Mouse (Mus musculus): Measurements from ENCODE around the gene Robo1. TPM values are rescaled to one million over a fixed set of nuclear protein-coding genes. Genes with fewer than 3 reads are reported as not detected.

The Robo1 gene
- total RNA-seq, 2 experiments from 2014 or later: 101 to 104 TPM

DNA sequence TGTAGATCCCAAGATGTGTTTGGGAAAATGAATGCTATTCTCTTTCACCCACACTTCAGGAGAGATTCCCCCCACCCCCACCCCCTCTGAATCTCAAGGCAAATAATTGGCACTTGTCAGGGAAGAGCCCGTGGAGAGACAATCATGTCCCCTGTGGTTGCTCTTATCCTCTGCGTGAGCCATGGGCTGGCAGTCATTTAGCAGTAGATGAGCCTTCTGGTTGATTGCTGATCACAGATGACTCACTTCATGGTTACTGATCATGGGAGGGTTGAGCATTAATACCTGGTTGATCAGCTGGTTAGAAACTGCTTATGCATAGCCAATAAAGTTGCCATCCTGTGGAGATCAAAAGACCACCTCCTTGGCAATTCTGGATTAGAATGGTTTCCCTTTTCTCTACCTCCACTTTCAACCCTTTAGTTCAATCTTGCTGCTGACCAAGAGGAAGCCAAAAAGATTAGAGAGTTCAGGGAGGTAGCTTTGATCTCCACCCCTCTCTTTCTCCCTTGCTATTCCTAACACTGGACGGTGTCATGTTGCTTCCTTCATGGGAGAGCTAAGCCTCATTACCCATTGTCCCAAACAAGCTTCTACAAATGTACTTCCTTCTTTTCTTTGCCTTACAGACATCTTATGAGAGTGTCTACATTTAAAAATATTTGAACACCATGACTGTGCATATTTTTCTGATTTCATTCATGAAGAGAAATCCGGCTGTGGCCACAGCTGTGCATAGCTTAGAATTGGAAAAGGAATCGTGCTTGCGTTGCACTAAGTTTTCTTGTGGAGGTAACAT lies 362.3 kb downstream of the Robo1 start:
- DNase-seq (ENCODE audit: low spot score in 2 of 2): no peak

GRCm38 (mm10) chr16:72677234-72677633 lies 369.1 kb downstream of the Robo1 start:
- DNase-seq (ENCODE audit: low spot score in 2 of 2): no peak

GRCm38 (mm10) chr16:72678450-72678849 lies 370.3 kb downstream of the Robo1 start:
- DNase-seq (ENCODE audit: low spot score in 2 of 2): no peak

DNA sequence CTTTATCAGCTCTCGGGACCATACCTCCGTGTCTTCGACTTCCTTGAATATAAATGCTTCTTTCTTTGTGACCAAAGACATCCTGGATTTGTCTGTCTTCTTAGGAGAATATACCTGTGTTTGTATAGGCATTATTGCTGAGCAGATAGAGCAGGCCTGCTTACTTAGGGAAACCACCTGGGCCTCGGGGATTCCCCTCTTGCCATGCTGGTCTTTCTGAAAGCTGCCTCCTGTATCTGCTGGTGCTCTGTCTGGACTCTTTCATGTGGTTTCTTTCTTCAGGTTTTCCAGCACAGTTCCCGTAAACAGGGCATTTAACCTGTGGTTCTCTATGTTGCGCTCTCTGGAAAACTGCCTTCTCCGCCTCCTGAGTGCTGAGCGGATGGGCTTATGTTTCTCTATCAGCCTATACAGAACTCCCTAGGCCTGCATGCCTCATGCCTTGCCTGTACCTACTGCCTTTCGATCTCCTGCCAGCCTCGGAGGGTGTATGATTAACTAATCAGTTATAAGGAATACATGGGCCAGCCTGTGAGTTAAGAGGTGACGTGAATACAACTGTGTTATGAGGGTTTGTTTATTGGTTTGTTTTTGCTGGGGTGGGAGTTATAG lies 370.9 kb downstream of the Robo1 start:
- no peak for DNase-seq (ENCODE audit: low spot score in 2 of 2)

DNA sequence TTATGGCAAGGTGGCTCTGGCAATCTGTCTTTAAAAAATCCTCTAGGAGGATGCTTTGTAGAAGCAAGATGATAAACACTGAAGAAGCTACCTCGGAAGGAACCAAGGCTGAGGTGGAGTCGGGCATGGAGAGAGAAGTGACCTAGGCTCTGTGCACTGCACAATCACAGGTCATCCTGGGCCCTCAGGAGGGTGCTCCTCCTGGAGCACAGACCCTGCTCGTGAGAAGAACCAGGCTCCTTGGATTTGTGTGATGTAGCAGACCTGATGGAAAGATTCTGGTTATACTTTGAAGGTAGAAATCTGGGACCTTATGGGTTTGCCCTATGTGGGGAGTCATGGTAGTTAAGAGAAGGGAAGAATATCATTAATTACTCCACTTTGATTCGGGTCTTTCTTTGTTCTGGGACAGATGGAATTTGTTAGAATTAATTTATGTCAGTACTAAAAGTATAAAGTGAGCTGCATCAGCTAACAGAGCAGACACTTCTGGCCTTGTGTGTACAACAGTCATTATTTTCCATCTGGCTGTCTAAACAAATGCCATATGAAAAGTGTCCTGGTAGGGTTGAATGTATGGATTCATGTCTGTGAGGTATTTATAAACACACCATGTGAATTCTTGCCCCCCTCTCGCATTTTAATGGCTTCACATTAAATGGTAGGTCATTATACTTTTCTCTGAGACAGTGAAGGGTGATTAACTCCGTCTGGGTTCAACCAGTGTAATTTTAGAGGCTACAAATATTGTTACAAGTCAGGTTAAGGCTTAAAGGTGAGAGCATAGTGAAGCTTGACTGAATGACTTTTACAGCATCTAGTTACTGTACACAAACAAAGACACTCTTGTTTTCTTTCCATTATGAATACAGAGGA lies 377.7 kb downstream of the Robo1 start:
- DNase-seq (ENCODE audit: low spot score in 2 of 2): no peak

GRCm38 (mm10) chr16:72686480-72687053 lies 378.5 kb downstream of the Robo1 start:
- no peak for DNase-seq (ENCODE audit: low spot score in 2 of 2)

DNA sequence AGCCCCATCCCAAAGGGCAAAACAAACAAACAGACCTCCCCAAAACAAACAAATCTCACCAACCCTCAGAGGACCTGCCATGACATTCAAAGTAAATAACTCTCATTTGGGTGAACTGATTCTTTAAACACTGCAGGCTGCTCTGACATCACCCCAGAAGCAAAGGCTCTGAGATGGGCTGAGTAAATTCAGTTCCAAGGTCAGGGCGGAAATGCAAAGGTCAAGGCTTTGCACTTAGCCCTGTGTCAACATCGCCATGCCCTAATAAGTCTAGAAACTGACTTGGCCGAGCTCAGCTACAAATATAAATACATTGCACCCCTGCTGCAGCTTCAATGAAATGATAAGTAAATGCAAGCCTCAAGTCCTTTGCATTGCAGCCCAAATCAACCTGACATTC lies 379.5 kb downstream of the Robo1 start:
- no peak for DNase-seq (ENCODE audit: low spot score in 2 of 2)

- DNase-seq (ENCODE audit: low spot score in 2 of 2): no peak
Observed at GRCm38 (mm10) chr16:72688185-72688681, 380.1 kb downstream of the Robo1 start.

DNA sequence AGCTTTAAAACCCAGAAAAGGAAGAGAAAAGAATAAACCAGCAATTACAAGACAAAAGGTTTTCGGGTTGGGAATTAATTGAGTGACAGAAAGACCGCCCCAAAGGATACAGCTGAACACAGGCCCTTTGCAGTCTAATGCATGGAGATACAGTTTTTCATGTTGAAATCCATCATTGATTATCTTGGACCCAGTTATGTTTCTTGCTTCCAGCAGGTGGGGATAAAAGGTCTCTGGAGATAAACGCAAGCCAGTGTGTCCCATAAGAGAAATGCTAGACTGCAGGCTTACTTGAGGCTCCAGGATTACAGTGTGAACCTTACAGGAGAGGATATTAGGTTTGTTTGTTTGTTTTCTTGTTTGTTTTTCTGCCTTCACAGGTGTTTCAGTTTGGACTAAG lies 383.8 kb downstream of the Robo1 start:
- no peak for DNase-seq (ENCODE audit: low spot score in 2 of 2)

- no peak for DNase-seq (ENCODE audit: low spot score in 2 of 2)
Observed at GRCm38 (mm10) chr16:72693446-72694274, 385.6 kb downstream of the Robo1 start.

- no peak for DNase-seq (ENCODE audit: low spot score in 2 of 2)
Observed at GRCm38 (mm10) chr16:72694787-72695186, 386.7 kb downstream of the Robo1 start.

DNA sequence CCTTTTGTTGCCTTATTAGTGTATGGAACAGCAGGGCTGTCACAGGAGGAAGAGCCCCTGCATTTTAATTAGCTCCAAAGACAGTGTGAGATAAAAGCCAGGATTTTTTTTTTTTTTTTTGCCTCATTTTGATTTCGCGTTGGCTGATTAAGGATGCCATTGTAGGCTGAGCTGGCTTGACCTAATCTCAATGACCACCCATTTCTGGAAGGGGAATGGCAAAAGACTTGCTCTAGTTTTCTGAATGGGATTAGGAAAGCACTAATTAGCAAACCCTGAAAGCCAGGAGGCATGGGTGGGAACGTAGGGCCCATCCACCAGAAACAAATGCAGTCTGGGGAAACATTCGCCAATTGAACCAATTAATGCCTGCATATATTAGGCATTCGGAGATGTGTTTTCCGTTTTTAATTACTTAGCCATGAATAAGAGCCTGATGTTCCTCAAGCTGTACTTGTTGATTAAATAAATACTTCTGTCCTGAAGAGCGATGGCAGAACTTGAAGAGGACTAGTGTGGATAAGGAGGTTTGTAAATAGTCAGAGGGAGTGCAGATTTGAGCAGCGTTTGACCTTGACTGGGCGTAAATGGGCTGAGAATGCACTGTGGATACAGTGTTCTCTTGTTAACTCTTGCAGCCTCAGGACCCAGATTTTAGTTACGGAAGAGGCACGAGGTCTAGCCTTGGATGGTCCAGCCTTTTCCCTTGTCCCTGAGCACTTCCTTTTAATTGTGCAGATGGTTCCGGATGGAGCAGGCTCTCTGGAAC lies 391.3 kb downstream of the Robo1 start:
- DNase-seq (ENCODE audit: low spot score in 2 of 2): no peak

GRCm38 (mm10) chr16:72700297-72700696 lies 392.2 kb downstream of the Robo1 start:
- no peak for DNase-seq (ENCODE audit: low spot score in 2 of 2)

DNA sequence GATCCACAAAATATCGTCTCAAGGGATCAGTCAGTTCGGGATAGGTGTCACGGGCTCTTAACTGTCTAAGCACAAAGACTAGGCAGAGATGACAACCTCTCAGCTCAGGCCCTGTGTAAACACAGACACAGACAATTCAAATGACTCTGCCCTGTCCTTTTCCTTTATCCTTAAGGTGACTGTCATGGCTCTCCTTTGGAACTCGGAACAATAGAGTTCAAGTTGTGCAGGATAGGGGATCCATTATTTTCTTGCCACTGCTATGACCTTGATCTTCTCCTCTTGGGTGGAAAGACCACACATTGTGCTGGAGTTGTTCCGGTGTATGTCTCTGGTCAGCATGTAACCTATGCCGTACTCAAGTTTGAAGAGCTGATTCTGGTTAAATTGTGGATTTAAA lies 395.4 kb downstream of the Robo1 start:
- DNase-seq (ENCODE audit: low spot score in 2 of 2): no peak

- DNase-seq (ENCODE audit: low spot score in 2 of 2): no peak
Observed at GRCm38 (mm10) chr16:72705851-72706250, 397.7 kb downstream of the Robo1 start.

GRCm38 (mm10) chr16:72708526-72708925 lies 400.4 kb downstream of the Robo1 start:
- DNase-seq (ENCODE audit: low spot score in 2 of 2): no peak

GRCm38 (mm10) chr16:72717118-72717802 lies 409.2 kb downstream of the Robo1 start:
- no peak for DNase-seq (ENCODE audit: low spot score in 2 of 2)

- no peak for DNase-seq (ENCODE audit: low spot score in 2 of 2)
Observed at GRCm38 (mm10) chr16:72719063-72719462, 411.0 kb downstream of the Robo1 start.

DNA sequence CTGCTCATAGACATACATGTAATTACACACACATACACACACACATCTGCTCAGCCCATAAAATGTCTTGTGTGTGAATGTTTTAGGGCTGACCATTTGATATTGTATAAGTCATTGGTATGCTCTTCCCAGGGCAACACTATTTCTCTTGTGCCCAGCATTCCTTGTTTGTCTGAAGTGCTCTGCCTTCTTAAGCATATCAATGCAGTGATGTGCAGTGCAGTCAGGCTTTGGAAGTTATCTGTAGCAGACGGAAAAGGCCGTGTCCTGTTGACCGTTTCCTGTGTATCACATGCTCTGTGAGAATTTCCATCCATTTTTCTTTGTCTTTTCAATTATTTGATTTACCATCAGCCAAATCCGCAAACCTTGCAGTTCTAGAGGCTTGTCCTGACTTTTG lies 412.9 kb downstream of the Robo1 start:
- no peak for DNase-seq (ENCODE audit: low spot score in 2 of 2)
